Mouse (Mus musculus): ENCODE data around the gene Casc3.
"Not testable (repeated sequence)": the region's sequence is repeated elsewhere in the genome, so short reads cannot be mapped to it uniquely, and the experiment has no call there.

The Casc3 gene

GRCm38 (mm10) chr11:98790631-98791205, 14.0 kb upstream of the Casc3 start:
- DNase-seq (ENCODE audit: low spot score), result no peak

GRCm38 (mm10) chr11:98791448-98791847, 13.3 kb upstream of the Casc3 start:
- no peak for DNase-seq (ENCODE audit: low spot score)

GRCm38 (mm10) chr11:98792081-98792480, 12.6 kb upstream of the Casc3 start:
- no peak for DNase-seq (ENCODE audit: low spot score)

- no peak for DNase-seq (ENCODE audit: low spot score)
Measured at GRCm38 (mm10) chr11:98794469-98795014, 10.2 kb upstream of the Casc3 start.

- DNase-seq (ENCODE audit: low spot score), result peak; percentile 82
Measured at GRCm38 (mm10) chr11:98795015-98795713, 9.5 kb upstream of the Casc3 start, which contains the start of gene Msl1. Gene Msl1, plus strand, starts transcription at chr11:98795516.

GRCm38 (mm10) chr11:98795714-98796514, 8.8 kb upstream of the Casc3 start:
- no peak for DNase-seq (ENCODE audit: low spot score)

GRCm38 (mm10) chr11:98796515-98797216, 8.0 kb upstream of the Casc3 start:
- no peak for DNase-seq (ENCODE audit: low spot score)

- DNase-seq (ENCODE audit: low spot score), result no peak
Measured at GRCm38 (mm10) chr11:98797306-98797705, 7.4 kb upstream of the Casc3 start.

- no peak for DNase-seq (ENCODE audit: low spot score)
Measured at GRCm38 (mm10) chr11:98797909-98798308, 6.8 kb upstream of the Casc3 start.

GRCm38 (mm10) chr11:98808417-98808816, 3.7 kb downstream of the Casc3 start:
- no peak for DNase-seq (ENCODE audit: low spot score)

- DNase-seq (ENCODE audit: low spot score), result peak; percentile 87
Measured at GRCm38 (mm10) chr11:98809457-98810290, 5.0 kb downstream of the Casc3 start.

- DNase-seq (ENCODE audit: low spot score), result no peak
Measured at GRCm38 (mm10) chr11:98810686-98811085, 6.0 kb downstream of the Casc3 start.

- no peak for DNase-seq (ENCODE audit: low spot score)
Measured at GRCm38 (mm10) chr11:98816706-98817239, 12.1 kb downstream of the Casc3 start.

- DNase-seq (ENCODE audit: low spot score), result no peak
Measured at GRCm38 (mm10) chr11:98820968-98821367, 16.3 kb downstream of the Casc3 start.

- DNase-seq (ENCODE audit: low spot score), result not testable (repeated sequence)
Measured at GRCm38 (mm10) chr11:98826071-98826470, 21.4 kb downstream of the Casc3 start.

- no peak for DNase-seq (ENCODE audit: low spot score)
Measured at GRCm38 (mm10) chr11:98827877-98828276, 23.2 kb downstream of the Casc3 start.

GRCm38 (mm10) chr11:98829091-98829775, 24.5 kb downstream of the Casc3 start:
- no peak for DNase-seq (ENCODE audit: low spot score)

- no peak for DNase-seq (ENCODE audit: low spot score)
Measured at GRCm38 (mm10) chr11:98829875-98830274, 25.2 kb downstream of the Casc3 start.

- DNase-seq (ENCODE audit: low spot score), result no peak
Measured at GRCm38 (mm10) chr11:98835296-98835695, 30.6 kb downstream of the Casc3 start.

GRCm38 (mm10) chr11:98835725-98836124, 31.0 kb downstream of the Casc3 start:
- no peak for DNase-seq (ENCODE audit: low spot score)

Measured in ovary, postnatal 10 days (tissue).